Mouse (Mus musculus) CH12.LX (cell line): ENCODE measurements at regions not wholly inside any gene's neighbourhood (a gene's known extent, or its start where the extent isn't known, plus 50 kb on each side); places are given as distances from the start of the nearest gene placed in this dataset.

Experiments
- EP300 ChIP-seq: IDR thresholded peaks from 2 replicates; pipeline ENCODE4 v1.6.1; 2011; ENCODE audit warnings: low read length, improper control_type of control experiment
- MYC ChIP-seq: IDR thresholded peaks from 2 replicates; pipeline ENCODE4 v1.6.1; 2011; ENCODE audit warnings: low read depth, mild to moderate bottlenecking, improper control_type of control experiment, low read length
- TCF12 ChIP-seq: IDR thresholded peaks from 2 replicates; pipeline ENCODE4 v1.6.1; 2014; ENCODE audit warnings: low read depth, mild to moderate bottlenecking, inconsistent platforms, low read length, improper control_type of control experiment
- ZMIZ1 ChIP-seq: IDR thresholded peaks from 2 replicates; pipeline ENCODE4 v1.6.1; 2012; ENCODE audit warnings: low read depth, mild to moderate bottlenecking, inconsistent platforms, low read length, improper control_type of control experiment

DNA sequence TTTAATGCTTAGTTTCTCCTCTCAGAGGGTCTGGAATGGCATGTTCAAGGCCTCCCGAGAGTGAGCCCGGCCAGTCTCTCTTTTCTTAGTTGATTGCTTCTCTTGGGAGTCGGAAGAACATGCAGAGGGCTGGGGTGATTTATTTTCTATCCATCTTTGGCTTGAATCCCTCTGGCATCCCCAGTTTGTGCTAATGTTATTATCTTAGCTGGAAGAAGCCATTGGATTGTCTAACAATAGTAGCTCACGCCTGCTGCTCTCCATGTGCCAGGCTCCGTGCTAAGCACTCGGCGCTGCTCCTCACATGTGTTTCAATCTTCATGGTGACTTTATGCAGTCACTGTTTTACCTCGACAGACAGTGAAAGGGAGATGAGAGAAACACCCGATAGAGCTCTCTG, 160.8 kb downstream of the Zfp706 start:
- TF ChIP-seq EP300 (no peak), ZMIZ1 (no peak), TCF12 (no peak), MYC (no peak)
